Mouse (Mus musculus) layer of hippocampus, adult 18-20 months (tissue): ENCODE measurements around the gene Vmn1r47. TPM values are rescaled to one million over a fixed set of nuclear protein-coding genes. Genes with fewer than 3 reads are reported as not detected.
"Not testable (repeated sequence)": the region's sequence is repeated elsewhere in the genome, so short reads cannot be mapped to it uniquely, and the experiment has no call there.

Experiments
- DNase-seq, 2 experiments: peaks; one replicate each; pipeline ENCODE4 v3.0.0; 2022; ENCODE audit warnings: low spot score in 2 of 2
- long read RNA-seq: library from polyadenylated mRNA; stranded (forward); transcript quantifications from one replicate; pipeline ENCODE4 v2.0.0, GENCODE M21; 2021
- total RNA-seq, 2 experiments: library from RNA; stranded (reverse); gene quantifications; 2 replicates each; pipeline ENCODE4 v1.2.3; 2021

Gene Vmn1r47
- not detected for total RNA-seq
- long read RNA-seq = 0 reads

DNA sequence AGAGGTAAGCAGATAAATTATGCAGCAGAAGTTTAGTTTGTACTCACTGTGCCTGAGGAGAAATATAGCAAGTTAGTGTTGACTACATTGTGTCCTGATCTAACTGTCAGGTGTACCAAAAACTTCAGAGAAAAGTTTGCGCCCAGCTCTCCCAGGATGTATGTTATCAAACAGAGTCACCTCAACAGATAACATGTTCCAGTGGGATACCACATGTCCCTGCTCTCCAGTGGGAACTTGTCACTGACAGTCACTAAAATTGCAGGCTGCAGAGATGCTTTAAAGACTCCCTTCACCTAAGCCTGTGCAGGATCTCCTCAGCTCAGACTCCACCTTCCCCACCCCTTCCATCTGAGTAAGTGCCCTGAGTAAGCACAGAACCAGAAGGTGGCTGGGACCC lies at the start of gene Vmn1r47:
Gene Vmn1r47 (plus strand): TSS at position 301 of the 400 bp plus-strand sequence.
- DNase-seq = not testable (repeated sequence)

DNA sequence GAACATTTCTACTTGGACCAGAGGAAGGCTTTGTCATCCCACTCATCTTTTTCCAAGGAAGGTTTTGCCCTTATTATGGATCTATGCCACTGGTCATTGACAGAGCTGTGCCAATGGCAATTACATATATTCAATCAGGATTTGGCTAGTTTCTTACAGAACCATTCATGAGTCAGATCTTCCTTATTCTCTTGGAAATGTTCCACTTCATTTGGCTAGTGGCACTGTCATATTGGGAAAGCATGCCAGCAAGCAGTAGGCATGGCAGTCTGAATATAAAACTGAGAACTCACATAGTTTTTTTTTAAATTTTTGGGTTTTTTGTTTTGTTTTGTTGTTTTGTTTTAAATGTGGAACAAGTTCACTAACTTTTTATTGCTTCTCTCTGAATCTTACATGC lies 49.6 kb upstream of the Vmn1r47 start:
- no peak for DNase-seq

DNA sequence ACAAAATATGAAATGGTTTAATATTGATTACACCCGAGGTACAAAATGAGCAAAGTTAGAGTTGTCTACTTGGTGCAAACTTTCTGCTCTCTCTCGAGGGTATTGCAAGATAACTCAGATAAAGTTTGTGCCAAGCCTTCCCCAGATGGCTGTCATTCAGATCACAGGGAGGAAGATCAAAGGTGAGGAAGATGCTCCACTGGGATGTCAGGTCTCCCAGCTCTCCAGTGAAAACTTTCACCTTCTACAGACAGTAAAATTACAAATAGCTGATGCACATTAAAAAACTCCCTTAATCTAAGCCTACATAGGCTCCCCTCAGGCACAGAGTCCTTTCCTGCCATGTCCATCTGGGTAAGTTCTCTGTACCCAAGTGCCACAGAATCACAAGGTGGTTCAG lies 46.9 kb upstream of the Vmn1r47 start, which contains the start of gene Vmn1r46:
Gene Vmn1r46 (plus strand): TSS at position 301 of the 400 bp plus-strand sequence.
- no peak for DNase-seq

DNA sequence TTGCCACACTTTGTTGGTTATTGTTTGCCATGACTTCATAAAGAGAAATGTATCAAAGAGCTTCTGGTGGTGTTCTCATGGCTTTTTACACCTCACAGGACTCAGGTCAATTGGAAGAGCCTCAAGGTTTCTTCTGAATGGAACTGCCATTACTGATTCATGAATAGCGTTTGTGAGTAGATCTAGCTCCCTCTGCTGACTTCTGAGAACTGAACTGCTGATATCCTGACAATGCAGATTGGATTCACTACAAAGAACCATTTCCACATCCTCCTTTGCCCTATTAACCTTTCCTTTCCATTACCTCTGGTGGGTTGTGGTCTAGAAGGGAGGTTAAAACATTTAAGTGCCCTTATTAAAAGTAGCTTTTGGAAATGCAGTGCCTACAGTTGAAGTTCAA lies 30.0 kb upstream of the Vmn1r47 start:
- no peak for DNase-seq

DNA sequence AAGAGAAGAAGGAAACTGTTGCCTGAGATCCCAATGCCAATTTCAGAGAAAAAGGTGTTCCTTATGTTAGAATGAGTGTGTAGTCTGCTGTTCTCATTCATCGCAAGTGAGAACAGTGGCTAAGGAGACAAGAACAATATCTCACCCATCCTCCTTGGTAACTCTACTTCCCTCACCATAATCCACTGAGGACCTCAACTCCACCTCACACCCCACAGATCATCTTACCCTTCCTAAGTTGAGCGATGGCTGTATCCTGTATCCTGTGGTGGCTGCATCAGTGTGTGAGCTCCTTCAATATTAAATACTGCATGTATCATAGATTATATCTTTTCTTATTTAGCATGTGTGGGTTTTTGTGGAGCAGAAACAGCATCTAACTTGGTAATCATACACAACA lies 20.8 kb downstream of the Vmn1r47 start, which contains the start of gene Vmn1r48:
Gene Vmn1r48 (minus strand): TSS at position 101 of the 400 bp plus-strand sequence.
- DNase-seq = not testable (repeated sequence)

Other genes with a start within 250 kb of the Vmn1r47 start
- gene Vmn1r42, start 139.7 kb upstream of the Vmn1r47 start, total RNA-seq = not detected
- gene Vmn1r43, start 139.7 kb upstream of the Vmn1r47 start, total RNA-seq = not detected
- gene Vmn1r44, start 132.5 kb upstream of the Vmn1r47 start, total RNA-seq = not detected
- not detected for gene Vmn1r45, start 75.5 kb upstream of the Vmn1r47 start, total RNA-seq
- not detected for gene Vmn1r46, start 46.8 kb upstream of the Vmn1r47 start, total RNA-seq
- not detected for gene Vmn1r48, start 20.7 kb downstream of the Vmn1r47 start, total RNA-seq
- not detected for gene Vmn1r49, start 62.4 kb downstream of the Vmn1r47 start, total RNA-seq
- gene Vmn1r50, start 85.3 kb downstream of the Vmn1r47 start, total RNA-seq = not detected
- gene Vmn1r51, start 106.4 kb downstream of the Vmn1r47 start, total RNA-seq = not detected
- gene Vmn1r52, start 158.7 kb downstream of the Vmn1r47 start, total RNA-seq = not detected
- gene V1ra8, start 186.6 kb downstream of the Vmn1r47 start, total RNA-seq = not detected
- gene Vmn1r53, start 208.3 kb downstream of the Vmn1r47 start, total RNA-seq = not detected
- not detected for gene Vmn1r54, start 230.2 kb downstream of the Vmn1r47 start, total RNA-seq